Mouse (Mus musculus): ENCODE results near the gene Hsd3b7.

GRCm38 (mm10) chr7:127765756-127766155, 34.6 kb upstream of the Hsd3b7 start:
- no peak for TF ChIP-seq CTCF (IDR thresholded peaks at IDR 0.05; ENCODE audit: low read depth)
- TF ChIP-seq EP300 (IDR thresholded peaks at IDR 0.05; ENCODE audit: low read depth) = no peak
